Mouse (Mus musculus): ENCODE data around the gene Clcn1. TPM values are rescaled to one million over a fixed set of nuclear protein-coding genes. Genes with fewer than 3 reads are reported as not detected.

The Clcn1 gene
- polyA plus RNA-seq, 2 experiments: 0.61 to 1.9 TPM

DNA sequence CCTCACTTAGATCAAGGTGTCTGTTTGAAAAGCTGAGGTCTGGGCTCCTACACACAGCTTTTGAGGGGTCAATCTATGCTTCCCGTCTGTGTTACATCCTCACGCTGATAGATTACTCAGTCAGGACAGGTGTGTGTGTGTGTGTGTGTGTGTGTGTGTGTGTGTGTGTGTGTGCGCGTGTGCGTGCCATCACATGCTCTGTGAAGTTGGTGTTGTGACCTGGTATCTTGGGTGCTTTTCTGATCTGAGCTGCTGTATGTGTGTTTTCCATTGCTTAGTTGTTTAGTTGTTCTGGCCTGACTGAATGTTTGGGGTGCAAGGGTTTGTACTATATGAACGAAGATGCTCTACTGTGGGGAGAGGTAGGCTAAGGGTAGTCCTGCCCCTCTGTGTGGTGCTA, 68.9 kb downstream of the Clcn1 start:
- Histone ChIP-seq H3K4me3 (replicated peaks; ENCODE audit: low read length) (no peak overlapping the region), H3K9ac (ENCODE audit: low read depth, low read length, severe bottlenecking) (no peak overlapping the region), H3K4me2 (replicated peaks; ENCODE audit: low read depth, low read length, severe bottlenecking) (no peak overlapping the region), H3K9me3 (ENCODE audit: control insufficient read depth, low read length) (no peaks in the 10 kb centered on the region), H3K4me1 (ENCODE audit: control insufficient read depth, insufficient read depth, low read length) (peaks cover 35% of the 10 kb centered on the region), H3K27ac (replicated peaks; ENCODE audit: low read depth, low read length) (no peak overlapping the region), H3K36me3 (ENCODE audit: control insufficient read depth, insufficient read depth, low read length) (peaks cover 73% of the 10 kb centered on the region), H3K27me3 (ENCODE audit: control insufficient read depth, insufficient read depth, low read length) (no peaks in the 10 kb centered on the region)
- no peak for TF ChIP-seq POLR2A (IDR thresholded peaks at IDR 0.05; ENCODE audit: borderline replicate concordance, extremely low read depth, insufficient read depth, insufficient read length)
- ATAC-seq (ENCODE audit: low FRiP score, low read depth) (no peak), DNase-seq (ENCODE audit: low spot score) (no peak)
- WGBS: 91% methylated on average over 6 of the region's 6 CpGs

DNA sequence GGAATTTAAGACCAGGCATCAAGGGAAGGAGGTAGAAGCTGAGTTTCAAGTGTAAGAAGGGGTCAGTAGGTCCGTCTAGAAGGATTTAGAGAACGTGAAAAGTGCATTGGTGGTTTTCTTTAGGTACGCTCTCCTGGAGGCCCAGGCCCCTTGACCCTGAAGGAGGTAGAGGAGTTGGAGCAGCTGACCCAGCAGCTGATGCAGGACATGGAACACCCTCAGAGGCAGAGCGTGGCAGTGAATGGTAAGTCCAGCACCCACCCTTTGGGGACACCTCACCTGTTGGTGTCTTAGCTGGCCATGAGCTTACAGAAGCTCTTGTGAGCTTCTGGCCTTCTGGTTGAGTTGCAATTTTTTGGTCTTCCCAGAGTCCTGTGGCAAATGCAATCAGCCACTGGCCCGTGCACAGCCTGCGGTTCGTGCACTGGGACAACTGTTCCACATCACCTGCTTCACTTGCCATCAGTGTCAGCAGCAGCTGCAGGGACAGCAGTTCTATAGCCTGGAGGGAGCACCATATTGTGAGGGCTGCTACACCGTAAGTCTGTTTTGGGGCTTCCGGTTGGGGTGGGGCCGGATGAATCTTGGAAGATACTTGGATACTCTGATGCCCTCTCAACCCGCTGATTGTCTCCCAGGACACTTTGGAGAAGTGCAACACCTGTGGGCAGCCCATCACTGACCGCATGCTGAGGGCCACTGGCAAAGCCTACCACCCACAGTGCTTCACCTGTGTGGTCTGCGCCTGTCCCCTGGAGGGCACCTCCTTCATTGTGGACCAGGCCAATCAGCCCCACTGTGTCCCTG, 69.5 kb downstream of the Clcn1 start:
- no peak overlapping the region for H3K27ac ChIP-seq (replicated peaks; ENCODE audit: low read depth, low read length)
- no peak overlapping the region for H3K4me3 ChIP-seq (replicated peaks; ENCODE audit: low read length)
- H3K27me3 ChIP-seq (ENCODE audit: control insufficient read depth, insufficient read depth, low read length): no peaks in the 10 kb centered on the region
- peaks cover 33% of the 10 kb centered on the region for H3K4me1 ChIP-seq (ENCODE audit: control insufficient read depth, insufficient read depth, low read length)
- DNase-seq (ENCODE audit: low spot score): no peak
- H3K9ac ChIP-seq (ENCODE audit: low read depth, low read length, severe bottlenecking): no peak overlapping the region
- no peak overlapping the region for H3K4me2 ChIP-seq (replicated peaks; ENCODE audit: low read depth, low read length, severe bottlenecking)
- no peaks in the 10 kb centered on the region for H3K9me3 ChIP-seq (ENCODE audit: control insufficient read depth, low read length)
- 95% methylated on average over 13 of the region's 13 CpGs for whole genome bisulfite sequencing
- no peak for ATAC-seq (ENCODE audit: low FRiP score, low read depth)
- TF ChIP-seq POLR2A (IDR thresholded peaks at IDR 0.05; ENCODE audit: borderline replicate concordance, extremely low read depth, insufficient read depth, insufficient read length): no peak
- H3K36me3 ChIP-seq (ENCODE audit: control insufficient read depth, insufficient read depth, low read length): peaks cover 79% of the 10 kb centered on the region

DNA sequence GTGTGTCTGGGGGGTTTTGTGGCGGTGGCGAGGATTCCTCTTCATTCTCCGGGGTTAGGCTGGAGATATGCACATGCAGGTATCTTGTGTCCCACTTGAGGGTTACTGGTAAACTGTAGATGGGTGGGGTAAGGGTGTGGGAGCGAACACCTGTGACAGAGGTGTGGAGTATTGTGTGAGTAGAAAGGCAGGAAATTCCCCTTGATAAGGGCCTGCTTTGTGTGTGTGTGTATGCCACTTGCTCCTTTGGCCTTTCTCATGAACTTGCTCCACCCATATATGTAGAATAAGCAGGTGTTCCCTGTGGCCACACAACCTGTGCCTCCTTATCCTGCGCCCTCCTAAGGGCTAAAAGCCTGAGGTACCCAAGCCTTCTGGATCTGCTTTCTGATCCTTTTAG, 70.4 kb downstream of the Clcn1 start:
- H3K36me3 ChIP-seq (ENCODE audit: control insufficient read depth, insufficient read depth, low read length): peaks cover 76% of the 10 kb centered on the region
- WGBS: 97% methylated on average over 5 of the region's 5 CpGs
- no peak for TF ChIP-seq POLR2A (IDR thresholded peaks at IDR 0.05; ENCODE audit: borderline replicate concordance, extremely low read depth, insufficient read depth, insufficient read length)

DNA sequence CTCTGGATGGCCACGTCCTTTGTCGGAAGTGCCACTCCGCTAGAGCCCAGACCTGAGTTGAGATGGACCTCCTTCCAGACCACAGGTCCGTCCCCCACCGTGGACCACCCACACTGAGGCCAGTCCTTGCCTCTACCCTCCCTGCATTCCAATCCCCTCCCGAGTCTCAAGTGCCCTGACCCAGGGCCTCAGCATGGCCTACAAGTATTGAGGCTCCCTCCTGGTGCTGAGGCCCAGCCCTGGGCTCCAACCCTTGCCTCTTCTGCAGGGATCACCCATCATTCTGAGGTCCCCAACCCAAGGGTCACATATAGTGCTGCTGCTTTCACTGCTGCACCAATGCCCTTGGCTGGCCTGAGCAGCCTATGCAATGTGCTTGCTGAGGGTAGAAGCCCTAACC, 71.4 kb downstream of the Clcn1 start:
- Histone ChIP-seq H3K36me3 (ENCODE audit: control insufficient read depth, insufficient read depth, low read length) (peaks cover 70% of the 10 kb centered on the region), H3K9me3 (ENCODE audit: control insufficient read depth, low read length) (no peaks in the 10 kb centered on the region), H3K27ac (replicated peaks; ENCODE audit: low read depth, low read length) (no peak overlapping the region), H3K4me1 (ENCODE audit: control insufficient read depth, insufficient read depth, low read length) (peaks cover 17% of the 10 kb centered on the region), H3K27me3 (ENCODE audit: control insufficient read depth, insufficient read depth, low read length) (no peaks in the 10 kb centered on the region), H3K4me2 (replicated peaks; ENCODE audit: low read depth, low read length, severe bottlenecking) (no peak overlapping the region), H3K9ac (ENCODE audit: low read depth, low read length, severe bottlenecking) (no peak overlapping the region), H3K4me3 (replicated peaks; ENCODE audit: low read length) (no peak overlapping the region)
- DNase-seq (ENCODE audit: low spot score) (no peak), ATAC-seq (ENCODE audit: low FRiP score, low read depth) (no peak)
- 77% methylated on average over 6 of the region's 6 CpGs for whole genome bisulfite sequencing
- TF ChIP-seq POLR2A (IDR thresholded peaks at IDR 0.05; ENCODE audit: borderline replicate concordance, extremely low read depth, insufficient read depth, insufficient read length): no peak

More for the DNA sequence above, 70.4 kb downstream of the Clcn1 start:
- Histone ChIP-seq H3K4me2 (replicated peaks; ENCODE audit: low read depth, low read length, severe bottlenecking) (no peak overlapping the region), H3K4me1 (ENCODE audit: control insufficient read depth, insufficient read depth, low read length) (peaks cover 24% of the 10 kb centered on the region), H3K27ac (replicated peaks; ENCODE audit: low read depth, low read length) (no peak overlapping the region), H3K9ac (ENCODE audit: low read depth, low read length, severe bottlenecking) (no peak overlapping the region), H3K27me3 (ENCODE audit: control insufficient read depth, insufficient read depth, low read length) (no peaks in the 10 kb centered on the region), H3K4me3 (replicated peaks; ENCODE audit: low read length) (no peak overlapping the region), H3K9me3 (ENCODE audit: control insufficient read depth, low read length) (no peaks in the 10 kb centered on the region)
- no peak for DNase-seq (ENCODE audit: low spot score)
- no peak for ATAC-seq (ENCODE audit: low FRiP score, low read depth)

DNA sequence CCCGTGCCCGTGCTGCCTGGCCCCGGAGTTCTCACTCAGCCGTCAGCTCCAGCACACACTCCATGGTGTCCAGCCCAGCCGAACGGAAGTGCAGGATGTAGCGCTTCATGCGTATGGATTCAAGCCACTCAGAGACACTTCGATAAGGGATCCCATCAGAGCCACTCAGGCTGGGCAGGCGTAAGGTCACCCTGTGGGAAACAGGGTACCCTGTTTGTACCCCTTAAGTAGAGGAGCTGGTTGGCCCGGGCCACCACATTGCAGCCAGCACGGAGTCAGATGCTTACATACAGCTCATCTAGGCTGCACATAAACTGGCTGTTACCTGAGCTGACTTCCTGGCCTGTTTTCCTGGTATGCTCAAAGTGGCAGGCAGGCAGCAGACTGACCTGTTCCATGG, 72.4 kb downstream of the Clcn1 start:
- Histone ChIP-seq H3K9me3 (ENCODE audit: control insufficient read depth, low read length) (no peaks in the 10 kb centered on the region), H3K27ac (replicated peaks; ENCODE audit: low read depth, low read length) (no peak overlapping the region), H3K9ac (ENCODE audit: low read depth, low read length, severe bottlenecking) (no peak overlapping the region), H3K4me3 (replicated peaks; ENCODE audit: low read length) (no peak overlapping the region), H3K4me2 (replicated peaks; ENCODE audit: low read depth, low read length, severe bottlenecking) (no peak overlapping the region), H3K36me3 (ENCODE audit: control insufficient read depth, insufficient read depth, low read length) (peaks cover 70% of the 10 kb centered on the region), H3K27me3 (ENCODE audit: control insufficient read depth, insufficient read depth, low read length) (no peaks in the 10 kb centered on the region), H3K4me1 (ENCODE audit: control insufficient read depth, insufficient read depth, low read length) (peaks cover 7% of the 10 kb centered on the region)
- no peak for TF ChIP-seq POLR2A (IDR thresholded peaks at IDR 0.05; ENCODE audit: borderline replicate concordance, extremely low read depth, insufficient read depth, insufficient read length)
- DNase-seq (ENCODE audit: low spot score) (no peak), ATAC-seq (ENCODE audit: low FRiP score, low read depth) (no peak)
- 92% methylated on average over 12 of the region's 12 CpGs for WGBS

Data from limb, embryonic 14.5 days (tissue).